Comparison of ENCODE assay signal across 9 mouse cellular contexts in genomic region chr2:122367701-122368080, GRCm38 (mm10). TPM values are rescaled to one million over a fixed set of nuclear protein-coding genes. Genes with fewer than 3 reads are reported as not detected.
DNase-seq lines count a peak whose midpoint lies in the region; ATAC-seq and TF ChIP-seq lines count a peak whose summit lies in the region.
"Had no signal": no experiment of that assay in that cellular context is flagged by ENCODE, and none has a peak within 500 bp of the region (broad histone marks: within the 10 kb centered on the region; RNA-seq: fewer than 3 reads in every experiment).

No protein-coding gene starts in this region.

- ATAC-seq in limb, embryonic 14.5 days (ENCODE audit: low FRiP score, low read depth), result no peak
- no peak for ATAC-seq in stomach, embryonic 15.5 days (ENCODE audit: insufficient read depth, low FRiP score, low read depth)

- no peaks in the 10 kb centered on the region for H3K36me3 ChIP-seq in spleen, adult 2 months (ENCODE audit: control insufficient read depth, insufficient read depth, low read length)
- peaks cover 6% of the 10 kb centered on the region for H3K36me3 ChIP-seq in limb, embryonic 14.5 days (ENCODE audit: control insufficient read depth, insufficient read depth, low read length)
- peaks cover 6% of the 10 kb centered on the region; the same call in 1 of the 2 replicates for H3K36me3 ChIP-seq in stomach, embryonic 15.5 days

- peak overlapping the region; percentile 89 for H3K9ac ChIP-seq in limb, embryonic 14.5 days (ENCODE audit: low read depth, low read length, severe bottlenecking)
- H3K9ac ChIP-seq in stomach, embryonic 15.5 days, result peak overlapping the region; percentile 82; the same call in 1 of the 2 replicates

- no peak for TF ChIP-seq CTCF in spleen, adult 2 months (IDR thresholded peaks at IDR 0.05; ENCODE audit: extremely low read depth, insufficient read depth, insufficient read length, insufficient replicate concordance)

- H3K27ac ChIP-seq in spleen, adult 2 months (ENCODE audit: insufficient read depth, low read length), result no peak overlapping the region
- no peak overlapping the region for H3K27ac ChIP-seq in limb, embryonic 14.5 days (replicated peaks; ENCODE audit: low read depth, low read length)
- no peak overlapping the region for H3K27ac ChIP-seq in stomach, embryonic 15.5 days

- no peaks in the 10 kb centered on the region for H3K9me3 ChIP-seq in limb, embryonic 14.5 days (ENCODE audit: control insufficient read depth, low read length)
- H3K9me3 ChIP-seq in stomach, embryonic 15.5 days, result no peaks in the 10 kb centered on the region

- 71% methylated on average over 4 of the region's 4 CpGs for WGBS in spleen, adult 2 months
- 12% methylated on average over 4 of the region's 4 CpGs for WGBS in limb, embryonic 14.5 days
- 23% methylated on average over 4 of the region's 4 CpGs for WGBS in stomach, embryonic 15.5 days

- peaks cover 3% of the 10 kb centered on the region for H3K4me1 ChIP-seq in spleen, adult 2 months (ENCODE audit: control insufficient read depth, insufficient read depth, insufficient read length)
- H3K4me1 ChIP-seq in limb, embryonic 14.5 days (ENCODE audit: control insufficient read depth, insufficient read depth, low read length), result peaks cover 29% of the 10 kb centered on the region
- peaks cover 13% of the 10 kb centered on the region for H3K4me1 ChIP-seq in stomach, embryonic 15.5 days

- no peak for TF ChIP-seq POLR2A in spleen, adult 2 months (IDR thresholded peaks at IDR 0.05; ENCODE audit: low read depth, low read length)
- no peak for TF ChIP-seq POLR2A in limb, embryonic 14.5 days (IDR thresholded peaks at IDR 0.05; ENCODE audit: borderline replicate concordance, extremely low read depth, insufficient read depth, insufficient read length)

- no peaks in the 10 kb centered on the region for H3K27me3 ChIP-seq in spleen, adult 2 months (ENCODE audit: control insufficient read depth, insufficient read depth, low read length)
- no peaks in the 10 kb centered on the region for H3K27me3 ChIP-seq in limb, embryonic 14.5 days (ENCODE audit: control insufficient read depth, insufficient read depth, low read length)
- H3K27me3 ChIP-seq in stomach, embryonic 15.5 days (replicated peaks), result no peaks in the 10 kb centered on the region

- H3K4me2 ChIP-seq in limb, embryonic 14.5 days (replicated peaks; ENCODE audit: low read depth, low read length, severe bottlenecking), result peak overlapping the region; percentile 64
- peak overlapping the region; percentile 68 for H3K4me2 ChIP-seq in stomach, embryonic 15.5 days

- peak overlapping the region; percentile 68; the same call in 1 of the 2 replicates for H3K4me3 ChIP-seq in spleen, adult 2 months (ENCODE audit: extremely low read depth, insufficient read depth, insufficient read length)
- peak overlapping the region; percentile 90 for H3K4me3 ChIP-seq in limb, embryonic 14.5 days (replicated peaks; ENCODE audit: low read length)
- peak overlapping the region; percentile 58 for H3K4me3 ChIP-seq in stomach, embryonic 15.5 days (replicated peaks)

- DNase-seq in cerebellum, adult 9-10 months, result peak; percentile 67
- no peak for DNase-seq in cerebellum, postnatal 4 days (ENCODE audit: low spot score in 2 of 2)
- DNase-seq in spleen, adult 2 months (ENCODE audit: low read depth in 1 of 2, low spot score in 2 of 2), result no peak
- no peak for DNase-seq in spleen, adult 12 weeks (ENCODE audit: low spot score)
- no peak for DNase-seq in limb, embryonic 14.5 days (ENCODE audit: low spot score)
- DNase-seq in layer of hippocampus, adult 11-12 months (ENCODE audit: low spot score), result no peak
- no peak for DNase-seq in adrenal gland, adult 2 months

RNA-seq across cellular contexts. Expression of gene Shf, which starts 1.3 kb away (rescaled TPM):
- polyA plus RNA-seq in spleen, adult 2 months (2012; rRNA removed), result 4.3 and 5.5 TPM in 2 replicates
- 34.1 and 34.2 TPM in 2 replicates for polyA plus RNA-seq in limb, embryonic 14.5 days (2012; rRNA removed)
- polyA plus RNA-seq in limb, embryonic 14.5 days (2014; fragmentation: Nextera tagmentation; extraction: Ambion mirVana), result 6.5 and 7.8 TPM in 2 replicates
- polyA plus RNA-seq in stomach, embryonic 15.5 days (2015; fragmentation: Nextera tagmentation; extraction: Ambion mirVana), result 2.3 and 2.6 TPM in 2 replicates
- total RNA-seq in adrenal gland, adult 2 months (2021), result 10 to 100 TPM in 1 of 2 experiments, 1 to 10 TPM in 1; 6.0 to 13.0 TPM
- polyA plus RNA-seq in adrenal gland, adult 2 months (2012; rRNA removed), result 12.3 and 15.9 TPM in 2 replicates

RNA-seq across cellular contexts. Expression of gene Duox1, which starts 52.2 kb away (rescaled TPM):
- polyA plus RNA-seq in spleen, adult 2 months (2012; rRNA removed), result not detected in 2 replicates
- polyA plus RNA-seq in limb, embryonic 14.5 days (2012; rRNA removed), result 1.2 and 1.5 TPM in 2 replicates
- 1.2 and 1.6 TPM in 2 replicates for polyA plus RNA-seq in limb, embryonic 14.5 days (2014; fragmentation: Nextera tagmentation; extraction: Ambion mirVana)
- 1.0 and 2.0 TPM in 2 replicates for polyA plus RNA-seq in stomach, embryonic 15.5 days (2015; fragmentation: Nextera tagmentation; extraction: Ambion mirVana)
- total RNA-seq in adrenal gland, adult 2 months (2021), result not detected
- 0.07 and 0.17 TPM in 2 replicates for polyA plus RNA-seq in adrenal gland, adult 2 months (2012; rRNA removed)
- total RNA-seq: layer of hippocampus, adult 8-10 months had no signal

RNA-seq across cellular contexts. Expression of gene Duoxa1, which starts 54.2 kb away (rescaled TPM):
- polyA plus RNA-seq in spleen, adult 2 months (2012; rRNA removed), result not detected in 2 replicates
- 6.9 and 9.1 TPM in 2 replicates for polyA plus RNA-seq in limb, embryonic 14.5 days (2012; rRNA removed)
- 7.9 and 10.3 TPM in 2 replicates for polyA plus RNA-seq in limb, embryonic 14.5 days (2014; fragmentation: Nextera tagmentation; extraction: Ambion mirVana)
- polyA plus RNA-seq in stomach, embryonic 15.5 days (2015; fragmentation: Nextera tagmentation; extraction: Ambion mirVana), result 3.1 and 6.1 TPM in 2 replicates
- total RNA-seq in adrenal gland, adult 2 months (2021), result under 1 TPM in 1 of 2 experiments, not detected in 1; 0.31 TPM
- 0.58 and 0.97 TPM in 2 replicates for polyA plus RNA-seq in adrenal gland, adult 2 months (2012; rRNA removed)
- total RNA-seq: layer of hippocampus, adult 8-10 months had no signal

RNA-seq across cellular contexts. Expression of gene Slc28a2, which starts 58.6 kb away (rescaled TPM):
- 24.8 and 26.5 TPM in 2 replicates for polyA plus RNA-seq in spleen, adult 2 months (2012; rRNA removed)
- 1.0 and 1.4 TPM in 2 replicates for polyA plus RNA-seq in limb, embryonic 14.5 days (2012; rRNA removed)
- 0.50 and 0.78 TPM in 2 replicates for polyA plus RNA-seq in limb, embryonic 14.5 days (2014; fragmentation: Nextera tagmentation; extraction: Ambion mirVana)
- 14.3 and 20.0 TPM in 2 replicates for polyA plus RNA-seq in stomach, embryonic 15.5 days (2015; fragmentation: Nextera tagmentation; extraction: Ambion mirVana)
- total RNA-seq in adrenal gland, adult 2 months (2021), result 1 to 10 TPM; 1.5 to 2.7 TPM
- polyA plus RNA-seq in adrenal gland, adult 2 months (2012; rRNA removed), result 0.83 and 2.0 TPM in 2 replicates
